Mouse (Mus musculus) liver, embryonic 13.5 days (tissue): ENCODE results near the gene Fpgs. TPM values are rescaled to one million over a fixed set of nuclear protein-coding genes. Genes with fewer than 3 reads are reported as not detected.

Source experiments
- ATAC-seq: fragments of 200-750 bp; cut with Nextera tagmentation; 2 replicates; pipeline ENCODE4 v1.8.0; 2017; ENCODE audit warnings: low read depth, mild to moderate bottlenecking, moderate number of reproducible peaks, moderate library complexity
- DNase-seq: peaks from one replicate; pipeline ENCODE4 v3.0.0; 2022
- H3K27ac ChIP-seq: fragments of 300-500 bp; sonication (generic); 2 replicates; pipeline ENCODE4 v1.5.1; 2015; ENCODE audit warnings: moderate library complexity, mild to moderate bottlenecking, inconsistent platforms
- H3K27me3 ChIP-seq: fragments of 300-500 bp; sonication (generic); 2 replicates; pipeline ENCODE4 v1.6.1; 2015; ENCODE audit warnings: mild to moderate bottlenecking, inconsistent platforms
- H3K36me3 ChIP-seq: fragments of 300-500 bp; sonication (generic); 2 replicates; pipeline ENCODE4 v1.6.1; 2015; ENCODE audit warnings: mild to moderate bottlenecking, inconsistent platforms
- H3K4me1 ChIP-seq: fragments of 300-500 bp; sonication (generic); replicated peaks from 2 replicates; pipeline ENCODE4 v1.6.1; 2015; ENCODE audit warnings: inconsistent platforms
- H3K4me2 ChIP-seq: fragments of 300-500 bp; sonication (generic); 2 replicates; pipeline ENCODE4 v1.6.1; 2015; ENCODE audit warnings: inconsistent platforms, mild to moderate bottlenecking, moderate library complexity
- H3K4me3 ChIP-seq: fragments of 300-500 bp; sonication (generic); replicated peaks from 2 replicates; pipeline ENCODE4 v1.5.1; 2015; ENCODE audit warnings: mild to moderate bottlenecking, inconsistent platforms
- H3K9ac ChIP-seq: fragments of 300-500 bp; sonication (generic); 2 replicates; pipeline ENCODE4 v1.6.1; 2015; ENCODE audit warnings: mild to moderate bottlenecking, inconsistent platforms
- H3K9me3 ChIP-seq: fragments of 300-500 bp; sonication (generic); replicated peaks from 2 replicates; pipeline ENCODE4 v1.6.1; 2016; ENCODE audit warnings: inconsistent platforms
- WGBS: fragments of 180-500 bp; shearing (Covaris S2); methylation state at CpG from one replicate; pipeline ENCODE4 v1.1.7; 2015; ENCODE audit not compliant: insufficient replicate concordance; 5-methylcytosine and 5-hydroxymethylcytosine counted together
- polyA plus RNA-seq: library from polyadenylated mRNA; unstranded; fragments of >200 nt; fragmentation: Nextera tagmentation; extraction: Ambion mirVana; gene quantifications from 2 replicates; pipeline ENCODE4 v1.2.1, GENCODE M21; 2015

The Fpgs gene
- polyA plus RNA-seq, 1 experiment from 2014 or later: 31.1 TPM

DNA sequence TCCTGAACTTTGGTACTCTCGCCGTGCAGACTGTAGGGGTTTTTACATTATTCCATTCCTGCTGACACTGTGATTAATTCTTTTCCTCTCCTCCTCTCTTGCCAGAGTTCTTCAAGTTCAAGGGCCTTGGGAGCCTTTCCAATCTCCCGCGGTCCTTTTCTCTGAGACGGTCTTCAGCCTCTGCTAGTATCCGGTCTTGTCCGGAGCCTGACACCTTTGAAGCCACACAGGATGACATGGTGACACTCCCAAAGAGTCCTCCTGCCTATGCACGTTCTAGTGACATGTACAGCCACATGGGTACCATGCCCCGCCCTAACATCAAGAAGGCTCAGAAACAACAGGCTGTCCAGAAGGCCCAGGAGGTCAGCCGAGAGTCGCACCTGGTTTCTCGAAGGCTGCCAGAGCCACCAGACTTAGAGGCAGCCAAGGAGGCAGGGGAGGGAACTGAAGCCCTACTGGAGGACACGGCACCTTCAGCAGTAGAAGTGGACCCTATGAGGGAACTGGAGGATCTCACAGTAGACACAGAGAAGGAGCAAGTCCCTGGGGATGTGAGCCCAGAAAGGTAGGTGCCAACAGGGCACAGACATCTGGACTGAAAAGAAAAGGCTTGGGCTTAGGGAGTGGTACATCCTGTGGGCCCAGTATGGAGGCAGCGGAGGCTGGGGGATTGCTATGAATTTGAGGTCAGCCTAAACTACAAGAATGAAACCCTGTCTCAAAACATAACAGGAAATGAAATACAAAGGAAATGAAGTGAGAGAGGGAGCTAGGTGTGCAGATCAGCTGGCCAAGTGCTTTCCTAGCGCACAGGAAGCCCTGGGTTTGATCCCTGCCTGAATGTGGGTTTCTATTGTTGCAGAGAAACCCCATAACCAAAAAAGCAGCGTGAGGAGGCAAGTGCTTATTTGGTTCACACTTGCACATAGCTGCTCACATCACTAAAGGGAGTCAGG is 21.2 kb upstream of the Fpgs start:
- Histone ChIP-seq H3K27ac (no peak overlapping the region), H3K4me1 (peaks cover 29% of the 10 kb centered on the region), H3K9me3 (no peaks in the 10 kb centered on the region), H3K4me3 (no peak overlapping the region), H3K27me3 (no peaks in the 10 kb centered on the region), H3K36me3 (no peaks in the 10 kb centered on the region), H3K4me2 (no peak overlapping the region), H3K9ac (no peak overlapping the region)
- DNase-seq: no peak
- ATAC-seq: no peak
- WGBS: 75% methylated on average over 16 of the region's 16 CpGs

DNA sequence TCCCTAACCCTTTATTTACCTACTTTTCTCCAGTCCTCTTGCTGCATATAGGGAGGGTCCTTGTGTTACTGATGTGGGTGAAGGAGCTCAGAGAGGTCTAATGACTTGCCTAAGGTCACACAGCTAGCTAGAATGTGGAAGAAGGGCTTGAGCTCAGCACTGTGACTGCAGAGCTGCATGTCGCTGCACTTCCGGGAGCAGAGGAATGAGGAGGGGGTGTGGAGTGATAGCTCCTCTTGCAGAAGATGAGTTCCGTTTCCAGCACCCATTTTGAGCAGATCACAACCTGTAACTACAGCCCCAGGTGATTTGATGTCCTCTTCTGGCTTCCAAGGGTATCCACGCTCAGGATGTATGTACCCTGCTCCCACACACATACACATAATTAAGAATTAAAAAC is 20.2 kb upstream of the Fpgs start:
- no peak overlapping the region for H3K4me3 ChIP-seq
- no peaks in the 10 kb centered on the region for H3K27me3 ChIP-seq
- WGBS: 66% methylated on average over 4 of the region's 4 CpGs
- H3K4me1 ChIP-seq: peaks cover 33% of the 10 kb centered on the region
- DNase-seq (no peak), ATAC-seq (no peak)
- H3K9ac ChIP-seq: no peak overlapping the region
- no peak overlapping the region for H3K4me2 ChIP-seq
- H3K36me3 ChIP-seq: no peaks in the 10 kb centered on the region
- no peak overlapping the region for H3K27ac ChIP-seq
- H3K9me3 ChIP-seq: no peaks in the 10 kb centered on the region

DNA sequence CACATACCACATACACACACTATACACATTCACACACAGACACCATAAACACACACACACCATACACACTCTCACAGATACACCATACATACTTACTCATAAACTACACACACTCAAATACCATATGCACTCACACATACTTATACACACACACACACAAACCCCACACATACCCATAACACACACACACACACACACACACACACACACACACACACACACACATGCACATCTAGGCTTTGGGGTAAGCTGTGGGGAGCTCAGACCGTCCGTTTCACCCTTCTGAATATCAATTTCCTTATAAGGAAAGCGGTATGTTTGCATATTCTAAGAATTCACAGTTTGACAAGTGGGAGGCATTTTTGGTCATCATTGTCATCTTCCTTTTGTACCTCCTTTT is 18.6 kb upstream of the Fpgs start:
- ATAC-seq: no peak
- 44% methylated on average over 3 of the region's 3 CpGs for WGBS
- no peak for DNase-seq
- Histone ChIP-seq H3K4me3 (no peak overlapping the region), H3K9me3 (no peaks in the 10 kb centered on the region), H3K4me1 (peaks cover 26% of the 10 kb centered on the region), H3K36me3 (no peaks in the 10 kb centered on the region), H3K27ac (no peak overlapping the region), H3K27me3 (no peaks in the 10 kb centered on the region), H3K4me2 (peak overlapping the region; percentile 37), H3K9ac (no peak overlapping the region)

DNA sequence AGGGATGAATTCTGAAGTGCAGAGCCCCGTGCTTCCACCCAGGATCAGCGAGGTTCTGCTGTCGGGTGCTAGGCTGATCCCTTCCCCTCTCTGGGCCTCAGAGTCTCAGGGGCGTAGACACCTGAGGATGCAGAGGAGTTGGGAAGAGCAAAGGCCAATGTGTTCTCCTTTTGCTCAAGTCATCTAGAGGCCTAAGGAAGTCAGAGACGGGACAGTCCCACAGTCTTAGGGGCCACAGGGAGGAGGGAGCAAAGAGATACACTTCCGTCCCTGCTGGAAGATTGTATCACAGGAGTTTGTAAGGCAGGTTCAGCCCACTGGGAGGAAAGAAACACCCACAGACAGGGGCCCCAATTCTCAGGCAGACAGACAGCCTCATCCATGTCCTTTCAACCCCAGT is 18.1 kb upstream of the Fpgs start:
- Histone ChIP-seq H3K4me1 (peaks cover 21% of the 10 kb centered on the region), H3K27ac (no peak overlapping the region), H3K36me3 (no peaks in the 10 kb centered on the region), H3K4me2 (peak overlapping the region; percentile 37), H3K9me3 (no peaks in the 10 kb centered on the region), H3K4me3 (peak overlapping the region; percentile 39), H3K27me3 (no peaks in the 10 kb centered on the region), H3K9ac (no peak overlapping the region)
- DNase-seq (no peak), ATAC-seq (no peak)
- 18% methylated on average over 6 of the region's 6 CpGs for WGBS

DNA sequence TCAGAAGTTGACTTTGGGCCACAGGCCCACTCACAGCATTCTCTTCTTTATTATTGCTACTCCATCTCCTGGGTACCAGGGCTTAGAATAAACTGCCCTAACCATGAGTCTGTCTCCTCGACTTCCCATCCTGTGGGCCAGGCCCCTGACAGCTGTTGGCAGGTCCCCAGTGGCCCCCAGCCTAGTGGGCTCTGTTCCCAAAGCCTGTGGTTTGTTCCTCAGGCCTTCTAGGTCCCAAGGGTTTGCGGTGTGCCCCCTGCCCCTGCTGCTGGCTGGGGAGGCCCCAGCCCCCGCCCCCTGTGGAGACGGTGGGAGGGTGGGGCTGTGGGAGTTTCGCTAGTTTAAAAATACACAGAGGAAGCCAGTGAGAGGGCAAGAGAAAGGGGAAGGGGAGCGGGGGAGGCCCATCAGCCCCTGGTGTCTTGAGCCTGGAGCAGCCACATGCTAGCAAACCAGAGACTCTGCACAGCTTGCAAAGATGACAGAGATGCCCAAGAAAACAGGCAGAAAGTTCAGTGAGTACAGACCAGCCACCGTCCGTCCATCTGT is 16.8 kb upstream of the Fpgs start, which contains the start of gene Sh2d3c:
Gene Sh2d3c, plus strand, starts transcription at position 375 of the 549 bp plus-strand sequence.
- DNase-seq (peak; percentile 24), ATAC-seq (0 out of 2 replicates have a peak, but pooled peaks have one; percentile 37)
- Histone ChIP-seq H3K36me3 (no peaks in the 10 kb centered on the region), H3K27me3 (no peaks in the 10 kb centered on the region), H3K9me3 (no peaks in the 10 kb centered on the region), H3K9ac (peak within 1 kb of the TSS; percentile 43), H3K4me2 (peak within 1 kb of the TSS; percentile 37), H3K27ac (peak within 1 kb of the TSS; percentile 53), H3K4me3 (peak within 1 kb of the TSS; percentile 39), H3K4me1 (peaks cover 19% of the 10 kb centered on the region)
- 14% methylated on average over 8 of the region's 8 CpGs for WGBS

DNA sequence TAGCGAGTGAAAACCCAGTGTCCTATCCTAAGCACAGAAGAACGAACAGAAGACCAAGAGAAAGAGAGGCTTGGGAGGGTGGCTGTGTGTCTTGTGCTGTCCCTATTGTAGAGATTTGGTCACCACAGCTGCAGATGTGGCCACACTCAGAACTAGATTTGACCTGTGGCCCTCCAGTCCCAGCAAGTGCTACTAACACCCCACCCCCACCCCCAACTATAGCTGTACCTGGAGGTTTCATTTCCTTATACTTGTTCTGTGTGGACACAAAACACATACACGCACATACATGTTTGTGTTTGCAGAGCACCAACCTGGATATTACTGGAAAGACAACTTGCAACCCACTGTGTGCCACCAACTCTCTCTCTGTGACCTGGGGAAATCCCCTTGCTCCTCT is 16.1 kb upstream of the Fpgs start:
- WGBS: 81% methylated on average over 3 of the region's 3 CpGs
- no peak for ATAC-seq
- no peak for DNase-seq
- Histone ChIP-seq H3K4me2 (no peak overlapping the region), H3K36me3 (no peaks in the 10 kb centered on the region), H3K27me3 (no peaks in the 10 kb centered on the region), H3K9me3 (no peaks in the 10 kb centered on the region), H3K27ac (no peak overlapping the region), H3K4me1 (peaks cover 22% of the 10 kb centered on the region), H3K4me3 (no peak overlapping the region), H3K9ac (no peak overlapping the region)

DNA sequence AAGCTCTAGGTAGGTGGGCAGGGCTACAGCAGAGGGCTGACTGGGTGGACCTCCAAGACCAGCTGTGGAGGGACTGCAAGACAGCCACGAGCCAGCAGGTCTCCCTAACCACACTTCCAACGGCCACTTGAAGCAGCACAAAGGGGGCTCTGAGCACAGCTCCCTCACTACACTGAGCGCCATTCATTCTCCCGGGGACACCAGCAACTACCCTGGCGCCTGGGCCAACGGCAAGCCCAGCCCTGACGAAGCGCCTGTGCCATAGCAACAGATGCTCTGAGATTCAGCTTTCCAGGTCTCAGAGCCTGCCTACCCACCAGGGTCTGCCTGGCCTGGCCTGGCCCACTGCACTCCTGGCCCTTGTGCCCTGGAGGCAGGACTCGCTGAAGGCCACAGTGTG is 14.8 kb upstream of the Fpgs start:
- 48% methylated on average over 9 of the region's 9 CpGs for WGBS

DNA sequence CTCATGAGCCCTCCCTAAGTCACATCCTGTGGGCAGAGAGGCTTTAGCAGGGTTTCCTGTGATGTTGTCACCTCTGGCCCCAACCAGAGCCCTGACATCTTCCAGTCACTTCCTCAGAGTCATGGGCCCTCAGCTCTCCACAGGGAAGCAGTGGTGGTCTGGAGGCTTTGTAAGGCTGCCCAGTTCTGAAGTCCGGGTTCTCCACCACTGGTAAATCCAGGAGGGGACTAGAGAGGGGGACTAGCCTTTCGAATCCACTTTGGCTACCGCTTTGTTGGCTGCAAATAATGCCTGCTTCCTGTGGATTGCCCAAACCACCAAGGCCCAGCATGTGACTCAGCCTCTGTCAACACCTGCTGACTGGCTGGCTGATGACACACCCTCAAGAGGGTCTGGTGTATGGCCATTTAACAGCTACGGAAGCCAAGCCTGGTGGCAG is 11.1 kb upstream of the Fpgs start:
- peak overlapping the region; percentile 91 for H3K27ac ChIP-seq
- H3K9ac ChIP-seq: 0 out of 2 replicates have a peak overlapping the region, but pooled peaks have one; percentile 23
- 0 out of 2 replicates have a peak overlapping the region, but pooled peaks have one; percentile 21 for H3K4me2 ChIP-seq
- H3K4me1 ChIP-seq: peaks cover 42% of the 10 kb centered on the region
- no peaks in the 10 kb centered on the region for H3K27me3 ChIP-seq
- peaks cover 16% of the 10 kb centered on the region for H3K36me3 ChIP-seq
- H3K9me3 ChIP-seq: no peaks in the 10 kb centered on the region
- WGBS: 14% methylated on average over 4 of the region's 4 CpGs
- peak; percentile 27 for DNase-seq
- no peak for ATAC-seq
- no peak overlapping the region; the same call in 1 of the 2 replicates for H3K4me3 ChIP-seq

More for the DNA sequence above, 14.8 kb upstream of the Fpgs start:
- H3K9me3 ChIP-seq: no peaks in the 10 kb centered on the region
- no peak overlapping the region for H3K27ac ChIP-seq
- no peak overlapping the region for H3K9ac ChIP-seq
- peaks cover 35% of the 10 kb centered on the region for H3K4me1 ChIP-seq
- H3K4me3 ChIP-seq: no peak overlapping the region
- H3K27me3 ChIP-seq: no peaks in the 10 kb centered on the region
- H3K36me3 ChIP-seq: no peaks in the 10 kb centered on the region
- no peak for DNase-seq
- no peak overlapping the region for H3K4me2 ChIP-seq
- ATAC-seq: no peak

DNA sequence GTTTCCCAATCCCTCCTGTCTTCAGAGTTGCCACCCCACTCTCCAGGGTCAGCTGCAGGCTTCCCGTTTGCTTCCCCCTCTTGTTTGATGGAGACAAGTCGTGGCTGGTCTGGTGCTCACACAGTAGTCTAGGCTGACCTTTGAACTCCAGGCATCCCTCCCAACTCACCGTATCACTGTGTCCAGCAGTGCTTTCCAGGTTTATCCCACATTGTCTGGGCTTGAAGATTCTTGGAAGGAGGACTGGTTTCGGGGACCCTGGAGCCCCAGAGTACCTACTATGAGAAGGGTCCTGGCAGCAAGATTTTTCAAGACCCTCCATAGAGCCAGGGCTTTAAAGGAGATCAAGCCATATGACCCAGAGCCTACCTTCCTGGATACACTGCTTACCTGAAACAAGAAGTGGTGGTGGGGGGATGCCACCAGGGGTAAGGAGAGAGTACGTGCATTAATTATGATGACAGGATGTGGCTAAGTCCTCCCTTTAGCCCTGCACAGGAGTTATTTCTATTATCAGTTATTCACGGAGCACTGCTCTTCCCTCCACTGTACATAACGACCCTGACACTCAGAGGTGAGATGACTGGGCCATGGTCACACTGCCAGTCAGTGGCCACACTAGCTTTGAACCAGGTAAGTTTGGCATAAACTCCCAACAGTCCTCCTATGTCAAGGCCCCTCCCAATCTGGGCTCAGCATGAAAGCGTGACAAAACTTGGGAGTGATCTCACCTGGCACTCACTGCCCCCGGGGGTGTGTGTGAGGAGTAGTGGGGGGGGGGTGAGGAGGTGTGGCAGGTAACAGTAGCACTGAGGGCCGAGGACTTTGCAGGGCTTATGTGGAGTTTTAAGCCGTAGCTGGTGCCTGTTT is 10.4 kb upstream of the Fpgs start:
- ATAC-seq: no peak
- H3K9ac ChIP-seq: peak overlapping the region; percentile 90
- no peaks in the 10 kb centered on the region for H3K27me3 ChIP-seq
- 33% methylated on average over 11 of the region's 11 CpGs for WGBS
- H3K27ac ChIP-seq: peak overlapping the region; percentile 91
- H3K9me3 ChIP-seq: no peaks in the 10 kb centered on the region
- H3K4me2 ChIP-seq: peak overlapping the region; percentile 89
- DNase-seq: no peak
- peaks cover 23% of the 10 kb centered on the region for H3K36me3 ChIP-seq
- peaks cover 46% of the 10 kb centered on the region for H3K4me1 ChIP-seq
- peak overlapping the region; percentile 93; the same call in 1 of the 2 replicates for H3K4me3 ChIP-seq

DNA sequence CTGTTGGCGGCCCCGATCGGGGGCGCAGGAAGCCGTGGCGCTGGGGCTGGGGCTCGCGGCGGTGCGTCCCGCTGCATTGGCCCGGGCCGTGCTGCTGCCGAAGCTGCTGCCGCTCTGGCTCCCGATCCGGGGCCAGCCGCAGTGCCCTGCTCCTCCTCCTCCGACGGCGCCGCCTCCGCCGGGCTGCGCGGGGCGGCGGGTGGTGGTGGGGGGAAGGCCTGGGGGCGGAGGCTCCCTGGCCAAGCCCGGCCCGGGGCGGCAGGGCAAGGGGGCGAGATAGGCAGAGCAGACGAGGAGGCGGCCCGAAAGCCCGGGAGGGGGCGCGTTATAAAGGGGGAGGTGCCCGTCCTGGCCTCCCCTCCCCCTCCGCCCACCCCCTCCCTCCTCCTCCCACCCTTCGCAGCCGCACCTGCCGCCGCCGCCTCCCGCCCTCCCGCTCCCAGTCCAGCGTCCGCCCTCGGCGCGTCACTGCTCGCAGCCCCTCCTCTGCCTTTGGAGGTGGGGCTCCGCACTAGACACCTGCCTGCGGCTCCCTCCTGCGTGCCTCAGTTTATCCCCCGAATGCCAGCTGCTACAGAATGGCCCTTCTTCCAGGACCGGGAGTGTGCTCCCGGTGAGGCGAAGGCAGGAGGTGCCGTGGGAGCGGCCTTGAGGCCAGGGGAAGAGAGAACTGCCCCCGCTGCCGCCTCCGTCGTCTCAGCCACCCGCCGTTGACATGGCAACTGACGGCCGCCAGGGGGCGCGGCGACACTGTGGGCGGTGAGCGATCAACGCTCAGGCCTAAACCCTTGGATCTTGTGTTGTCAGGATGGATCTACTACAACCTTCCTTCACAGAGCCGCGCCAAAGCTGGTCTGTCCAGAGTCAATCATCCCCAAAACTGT is 9.2 kb upstream of the Fpgs start, which contains the start of gene Cdk9:
Gene Cdk9, minus strand, starts transcription at position 143 of the 884 bp plus-strand sequence.
- peak; percentile 82 for ATAC-seq

More for the DNA sequence above, 9.2 kb upstream of the Fpgs start, which contains the start of gene Cdk9:
- peak within 1 kb of the TSS; percentile 93 for H3K4me3 ChIP-seq
- peaks cover 53% of the 10 kb centered on the region for H3K4me1 ChIP-seq
- DNase-seq: peak; percentile 86
- H3K9me3 ChIP-seq: no peaks in the 10 kb centered on the region
- peak within 1 kb of the TSS; percentile 89 for H3K4me2 ChIP-seq
- H3K36me3 ChIP-seq: peaks cover 35% of the 10 kb centered on the region
- WGBS: under 1% methylated on average over 58 of the region's 79 CpGs
- H3K27ac ChIP-seq: peak within 1 kb of the TSS; percentile 91
- no peaks in the 10 kb centered on the region for H3K27me3 ChIP-seq
- H3K9ac ChIP-seq: peak within 1 kb of the TSS; percentile 90
